ENCODE assay signal across 24 mouse cellular contexts in the genomic region with DNA sequence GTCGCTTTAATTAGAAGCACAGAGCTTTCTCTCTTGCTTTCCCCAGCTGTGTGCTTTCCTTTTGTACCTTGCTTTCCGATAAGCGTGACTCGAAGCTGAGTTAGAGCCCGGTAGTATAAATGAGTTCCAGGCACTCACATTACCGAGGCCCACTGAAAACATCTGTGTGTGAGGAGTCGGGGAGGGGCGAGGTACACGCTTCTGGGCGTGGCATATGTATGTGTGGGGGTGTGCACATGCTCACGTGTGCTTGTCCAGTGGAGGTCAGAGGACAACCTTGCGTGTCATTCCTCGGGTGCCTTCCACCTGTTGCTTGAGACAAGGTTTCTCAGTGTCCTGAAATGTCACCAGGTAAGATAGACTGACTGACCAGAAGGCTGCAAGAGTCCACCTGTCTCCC. TPM values are rescaled to one million over a fixed set of nuclear protein-coding genes. Genes with fewer than 3 reads are reported as not detected.
DNase-seq lines count a peak whose midpoint lies in the region; ATAC-seq lines count a peak whose summit lies in the region.
"Had no signal": no experiment of that assay in that cellular context is flagged by ENCODE, and none has a peak within 500 bp of the region (broad histone marks: within the 10 kb centered on the region; RNA-seq: fewer than 3 reads in every experiment).

No protein-coding gene starts in this region.

- WGBS in embryonic facial prominence, embryonic 10.5 days: 80% methylated on average over 13 of the region's 13 CpGs
- 43% methylated on average over 13 of the region's 13 CpGs for WGBS in embryonic facial prominence, embryonic 15.5 days

- DNase-seq in heart, adult 11 months: peak; percentile 51
- DNase-seq in heart, adult 9 months (ENCODE audit: low spot score in 2 of 2): no peak
- peak; percentile 5 for DNase-seq in R1 (ENCODE audit: low read depth, low spot score)
- peak; percentile 17 for DNase-seq in embryonic facial prominence, embryonic 10.5 days (ENCODE audit: low spot score)
- no peak for DNase-seq in cerebellum, adult 11-12 months
- DNase-seq in retina, embryonic 14.5 days (ENCODE audit: low spot score): no peak
- DNase-seq: adrenal gland, adult 2 months; adrenal gland, postnatal 10 days; adrenal gland, postnatal 25 days; cerebellum, adult 18-20 months; cerebellum, adult 8-10 months; cerebellum, adult 9-11 months; cerebellum, postnatal 14 days; cerebellum, postnatal 36 days; embryo, embryonic 11 days had no signal

- no peak overlapping the region for H3K9ac ChIP-seq in embryonic facial prominence, embryonic 15.5 days
- H3K9ac ChIP-seq: embryonic facial prominence, embryonic 13.5 days; forebrain, embryonic 12.5 days had no signal

- ATAC-seq in embryonic facial prominence, embryonic 15.5 days (ENCODE audit: insufficient number of reproducible peaks, low FRiP score, low TSS enrichment, low read depth): peak; percentile 65; the same call in 1 of the 2 replicates
- ATAC-seq: CD4-positive, CD25-positive, alpha-beta regulatory T cell, adult 4 months; forebrain, embryonic 14.5 days; forebrain, embryonic 16.5 days; Patski had no signal

- no peaks in the 10 kb centered on the region for H3K27me3 ChIP-seq in embryonic facial prominence, embryonic 10.5 days (replicated peaks; ENCODE audit: low read depth, poor library complexity, severe bottlenecking)
- no peaks in the 10 kb centered on the region for H3K27me3 ChIP-seq in embryonic facial prominence, embryonic 15.5 days
- H3K27me3 ChIP-seq: CH12.LX; embryonic facial prominence, embryonic 13.5 days; forebrain, embryonic 12.5 days; Patski had no signal

- H3K4me1 ChIP-seq in embryonic facial prominence, embryonic 10.5 days: no peaks in the 10 kb centered on the region
- H3K4me1 ChIP-seq in embryonic facial prominence, embryonic 15.5 days: no peaks in the 10 kb centered on the region
- H3K4me1 ChIP-seq: forebrain, embryonic 12.5 days had no signal

- H3K36me3 ChIP-seq in embryonic facial prominence, embryonic 10.5 days (replicated peaks): peaks cover 11% of the 10 kb centered on the region
- peaks cover 10% of the 10 kb centered on the region; the same call in 1 of the 2 replicates for H3K36me3 ChIP-seq in embryonic facial prominence, embryonic 15.5 days
- H3K36me3 ChIP-seq: forebrain, embryonic 12.5 days had no signal

- H3K27ac ChIP-seq in embryonic facial prominence, embryonic 10.5 days (replicated peaks): no peak overlapping the region
- H3K27ac ChIP-seq in embryonic facial prominence, embryonic 15.5 days (replicated peaks): no peak overlapping the region
- H3K27ac ChIP-seq: embryonic facial prominence, embryonic 13.5 days; forebrain, embryonic 12.5 days had no signal

- H3K4me3 ChIP-seq in embryonic facial prominence, embryonic 10.5 days: no peak overlapping the region
- no peak overlapping the region for H3K4me3 ChIP-seq in embryonic facial prominence, embryonic 15.5 days (replicated peaks)
- H3K4me3 ChIP-seq: embryonic facial prominence, embryonic 13.5 days; forebrain, embryonic 12.5 days had no signal

- H3K9me3 ChIP-seq in embryonic facial prominence, embryonic 10.5 days: no peaks in the 10 kb centered on the region
- H3K9me3 ChIP-seq in embryonic facial prominence, embryonic 15.5 days (replicated peaks): no peaks in the 10 kb centered on the region
- H3K9me3 ChIP-seq: forebrain, embryonic 12.5 days; G1E had no signal

- no peak overlapping the region for H3K4me2 ChIP-seq in embryonic facial prominence, embryonic 15.5 days (replicated peaks)
- H3K4me2 ChIP-seq: embryonic facial prominence, embryonic 13.5 days; forebrain, embryonic 12.5 days had no signal

RNA-seq across cellular contexts. Expression of gene Washc3, which starts 43.8 kb away (rescaled TPM):
- polyA plus RNA-seq in embryonic facial prominence, embryonic 10.5 days (2016; fragmentation: Nextera tagmentation; extraction: Ambion mirVana): 49.3 and 50.9 TPM in 2 replicates
- polyA plus RNA-seq in embryonic facial prominence, embryonic 15.5 days (2015; fragmentation: Nextera tagmentation; extraction: Ambion mirVana): 61.3 and 63.8 TPM in 2 replicates

Comparison
In these comparisons a context has a peak if more than half of its experiments do, and no peak if none do; other contexts are left out.
1. DNase-seq: peak in heart, adult 11 months (single experiment), R1 (single experiment) and embryonic facial prominence, embryonic 10.5 days (single experiment); none in heart, adult 9 months (0 of 2), cerebellum, adult 11-12 months (single experiment) and retina, embryonic 14.5 days (single experiment).